Mouse (Mus musculus) kidney, adult 9 months (tissue): ENCODE data around the gene Slc9a5.

Experiments used
- DNase-seq: peaks from one replicate; pipeline ENCODE4 v3.0.0; 2022

The Slc9a5 gene

DNA sequence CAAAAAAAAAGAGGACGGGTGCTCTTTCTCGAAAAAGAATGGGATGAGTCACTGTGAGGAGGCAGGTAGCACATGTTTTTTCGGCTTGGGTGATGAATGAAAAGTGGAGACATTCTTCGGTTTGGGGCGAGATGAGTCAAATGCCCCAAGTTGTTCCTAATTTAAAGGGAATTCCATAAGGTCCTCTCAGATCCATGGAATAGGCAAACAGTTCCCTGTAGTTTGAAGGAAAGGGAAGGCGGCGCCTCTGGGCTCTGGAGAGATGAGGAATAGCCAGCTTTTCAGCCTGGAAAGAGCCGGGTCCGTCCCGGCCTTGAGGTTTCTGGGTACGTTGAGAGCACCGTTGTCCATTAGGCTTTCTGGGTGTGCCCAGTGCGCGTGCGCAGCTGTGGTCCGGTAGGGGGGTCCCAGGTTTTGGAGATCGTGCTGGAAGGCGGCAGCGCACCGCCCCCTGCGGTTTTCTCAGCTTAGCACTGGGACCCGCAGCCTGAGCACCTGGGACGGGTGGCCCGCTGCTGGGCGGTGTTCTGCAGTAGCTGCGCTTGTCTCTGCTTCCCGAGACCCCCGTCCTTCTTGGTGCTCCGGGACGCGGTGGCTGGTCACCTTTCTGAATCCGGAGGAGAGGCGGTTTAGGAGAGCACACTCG, at the start of gene Slc9a5:
Gene Slc9a5, plus strand, starts transcription at position 394 of the 646 bp plus-strand sequence.
- peak; percentile 34 for DNase-seq

DNA sequence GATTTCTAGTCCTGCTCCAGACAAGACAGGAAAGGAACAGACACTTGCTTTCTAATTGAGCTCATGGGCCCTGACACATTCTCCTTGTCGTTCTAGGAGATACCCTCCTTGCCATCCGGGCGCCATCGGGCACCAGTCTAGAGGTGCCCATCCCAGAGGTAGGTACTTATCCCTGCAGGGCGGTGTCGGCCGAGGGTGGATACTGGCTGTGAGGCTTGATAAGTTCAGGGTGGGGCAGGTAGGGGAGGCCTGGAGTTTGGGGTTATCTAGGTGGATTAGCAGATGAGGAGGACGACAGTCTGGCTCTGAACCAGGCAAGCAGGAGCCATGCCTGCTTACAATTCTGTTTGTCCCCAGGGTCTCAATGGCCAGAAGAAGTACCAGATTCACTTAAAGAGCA, 48.7 kb upstream of the Slc9a5 start:
- DNase-seq = no peak

DNA sequence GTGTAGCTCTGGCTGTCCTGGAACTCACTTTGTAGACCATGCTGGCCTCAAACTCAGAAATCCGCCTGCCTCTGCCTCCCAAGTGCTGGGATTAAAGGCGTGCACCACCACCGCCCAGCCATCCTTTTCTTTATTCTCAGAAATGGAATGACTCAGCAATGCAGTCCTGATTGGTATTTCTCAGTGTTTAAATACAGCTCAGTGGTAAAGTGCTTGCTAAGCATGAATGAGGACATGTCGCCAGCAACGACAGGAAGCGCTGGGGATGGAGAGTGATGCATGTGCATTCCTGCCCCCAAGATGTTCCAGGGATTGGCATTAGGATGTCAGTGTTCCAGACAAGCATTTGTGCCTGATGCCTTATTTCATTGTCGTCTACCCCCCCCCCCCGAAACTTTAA, 45.2 kb upstream of the Slc9a5 start:
- no peak for DNase-seq

DNA sequence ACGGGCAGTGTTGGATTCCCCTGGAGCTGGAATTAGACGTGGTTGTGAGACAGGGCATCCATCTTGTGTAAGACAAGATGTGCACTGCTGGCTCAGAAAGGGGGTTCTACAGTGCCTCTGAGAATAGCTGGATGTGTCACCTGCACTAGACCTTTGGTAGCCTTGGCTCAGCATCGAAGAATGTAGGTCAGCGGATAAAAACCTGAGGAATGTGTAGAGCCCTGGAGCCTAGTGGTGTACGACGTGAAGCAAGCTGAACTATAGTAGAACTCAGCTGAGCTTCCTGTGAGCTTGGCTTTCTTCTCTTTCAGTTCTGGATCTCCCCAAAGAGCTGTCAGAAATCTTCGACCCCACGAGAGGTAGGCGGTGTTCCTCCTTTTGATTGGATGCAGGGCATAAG, 44.8 kb upstream of the Slc9a5 start:
- no peak for DNase-seq

DNA sequence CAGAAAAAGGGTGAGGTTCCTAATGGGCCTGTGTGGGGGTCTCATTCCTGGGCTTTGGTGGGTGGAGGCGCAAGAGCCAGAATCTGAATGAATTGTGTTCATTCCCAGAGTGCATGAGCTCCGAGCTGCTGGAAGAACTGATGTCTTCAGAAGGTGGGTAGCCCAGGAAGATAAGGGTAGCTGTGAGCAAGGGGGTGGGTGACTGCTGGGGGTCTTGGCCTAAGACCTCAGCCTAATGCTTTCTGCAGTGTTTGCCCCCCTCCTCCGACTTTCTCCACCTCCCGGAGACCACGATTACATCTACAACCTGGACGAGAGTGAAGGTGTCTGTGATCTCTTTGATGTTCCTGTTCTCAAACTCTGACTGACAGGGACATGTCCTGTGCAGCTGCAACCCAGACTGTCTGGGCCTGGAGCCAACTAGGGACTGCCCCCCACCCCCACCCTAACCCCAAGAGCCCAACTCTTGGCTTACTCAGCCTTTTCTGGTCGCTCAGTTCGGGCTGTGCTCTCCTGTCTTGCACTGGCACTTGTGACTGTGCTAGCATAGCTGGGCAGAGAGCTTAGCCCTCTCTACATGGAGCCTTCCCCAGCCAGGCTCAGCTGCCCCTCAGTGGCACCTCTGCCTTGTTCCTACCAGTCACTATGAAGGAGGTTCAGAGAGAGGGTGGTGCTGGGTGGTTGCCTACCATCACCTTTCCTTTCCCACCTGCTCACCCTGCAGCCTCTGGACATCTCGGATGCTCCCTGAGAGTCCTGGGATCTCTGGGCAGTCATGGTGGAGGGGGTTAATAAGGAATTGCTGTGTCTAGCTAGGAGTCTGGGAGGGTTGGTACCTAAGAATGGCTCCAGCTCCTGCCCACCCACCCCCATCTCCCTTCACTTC, 44.1 kb upstream of the Slc9a5 start:
- DNase-seq = no peak

DNA sequence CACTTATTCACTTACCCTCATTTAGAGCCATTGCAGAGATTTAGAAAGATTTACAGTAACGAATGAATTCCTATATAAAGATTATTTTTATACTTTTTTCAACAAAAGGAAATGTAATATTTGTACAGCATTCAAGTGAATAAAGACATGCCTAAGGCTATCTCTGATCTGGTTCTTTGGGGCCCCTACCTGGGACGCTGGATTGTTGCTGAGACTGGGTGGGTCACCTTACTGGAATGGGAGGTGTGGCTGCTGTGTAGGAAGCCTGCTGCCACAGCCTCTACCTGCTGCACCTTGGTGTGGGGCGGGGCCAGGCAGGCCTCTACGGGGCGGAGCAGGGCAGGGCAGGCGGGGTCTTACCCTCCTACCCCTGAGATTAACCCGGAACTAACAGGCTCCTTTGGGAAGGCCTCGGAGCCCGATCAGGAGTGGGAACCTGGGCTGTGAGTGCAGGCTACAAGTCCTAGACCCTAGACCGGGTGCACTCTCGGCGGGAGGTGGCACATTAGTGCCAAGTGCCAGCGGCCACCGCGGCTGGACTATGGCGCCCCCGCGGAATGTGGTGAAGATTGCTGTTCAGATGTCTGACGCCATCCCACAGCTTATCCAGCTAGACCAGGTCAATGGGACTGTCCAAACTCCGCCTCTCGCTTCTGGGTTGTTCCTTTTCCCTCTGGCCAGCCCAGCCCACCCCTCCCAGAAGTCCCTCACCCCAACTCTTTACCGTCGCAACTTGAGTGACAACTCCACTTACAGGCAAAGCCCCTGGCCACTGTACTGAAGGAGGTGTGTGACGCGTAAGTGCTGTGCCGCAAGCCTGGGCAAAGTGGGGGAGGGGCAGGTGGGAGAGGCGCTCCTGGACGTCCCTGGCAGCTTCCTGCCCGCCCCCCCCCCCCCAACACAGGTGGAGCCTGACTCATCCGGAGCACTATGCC, 43.2 kb upstream of the Slc9a5 start, which contains the start of gene Elmo3:
Gene Elmo3, plus strand, starts transcription at position 391 of the 935 bp plus-strand sequence.
- DNase-seq = peak; percentile 94

DNA sequence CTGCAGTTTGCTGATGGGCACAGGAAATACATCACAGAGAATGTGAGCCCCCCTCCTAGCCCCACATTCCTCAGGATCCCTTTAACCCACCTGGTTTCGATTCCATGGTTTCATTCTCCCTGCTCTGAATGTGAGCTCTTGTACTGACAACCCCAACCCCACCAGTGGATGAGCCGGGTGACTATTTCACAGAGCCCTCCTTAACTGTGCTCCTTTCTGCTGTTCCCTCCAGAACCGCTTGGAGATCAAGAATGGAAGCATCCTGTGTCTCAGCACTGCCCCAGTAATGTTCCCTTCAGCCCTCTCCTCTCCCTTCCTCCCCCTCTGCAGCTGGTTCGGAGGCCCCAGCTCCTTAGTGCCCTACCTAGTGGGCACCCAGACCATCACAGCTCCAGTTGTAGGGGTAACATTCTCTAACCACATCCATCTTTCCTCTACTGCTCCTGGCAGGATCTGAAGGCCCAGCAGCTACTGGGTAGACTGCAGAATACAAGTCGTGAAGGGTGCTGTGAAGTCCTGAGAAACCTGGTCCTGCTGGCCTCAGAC, 42.4 kb upstream of the Slc9a5 start:
- no peak for DNase-seq

DNA sequence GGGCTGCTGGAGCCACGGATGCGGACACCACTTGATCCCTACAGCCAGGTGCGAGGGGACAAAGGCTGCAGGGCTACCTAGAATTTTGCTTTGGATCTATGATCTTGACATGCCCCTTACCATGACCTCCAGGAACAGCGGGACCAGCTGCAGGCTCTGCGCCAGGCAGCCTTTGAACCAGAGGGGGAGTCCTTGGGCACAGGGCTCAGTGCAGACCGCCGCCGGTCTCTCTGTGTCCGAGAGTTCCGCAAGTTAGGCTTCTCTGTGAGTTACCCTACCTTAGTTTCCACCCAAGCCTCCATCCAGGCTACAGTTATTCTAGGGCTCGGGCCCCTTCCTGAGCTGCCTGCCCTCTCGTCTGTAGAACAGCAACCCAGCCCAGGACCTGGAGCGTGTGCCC, 41.0 kb upstream of the Slc9a5 start:
- no peak for DNase-seq

DNA sequence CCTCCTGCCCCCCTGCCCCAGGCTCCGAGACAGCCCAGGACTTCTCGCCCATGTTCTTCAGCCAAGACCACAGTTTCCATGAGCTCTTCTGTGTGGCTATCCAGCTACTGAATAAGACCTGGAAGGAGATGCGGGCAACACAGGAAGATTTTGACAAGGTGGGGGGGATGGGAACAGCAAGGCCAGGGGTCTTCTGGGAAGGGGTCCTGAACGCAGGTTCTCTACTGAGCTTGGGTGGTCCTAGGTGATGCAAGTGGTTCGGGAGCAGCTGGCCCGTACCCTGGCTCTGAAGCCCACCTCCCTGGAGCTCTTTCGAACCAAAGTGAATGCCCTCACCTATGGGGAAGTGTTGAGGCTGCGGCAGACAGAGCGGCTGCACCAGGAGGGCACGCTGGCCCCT, 40.2 kb upstream of the Slc9a5 start:
- DNase-seq = no peak

DNA sequence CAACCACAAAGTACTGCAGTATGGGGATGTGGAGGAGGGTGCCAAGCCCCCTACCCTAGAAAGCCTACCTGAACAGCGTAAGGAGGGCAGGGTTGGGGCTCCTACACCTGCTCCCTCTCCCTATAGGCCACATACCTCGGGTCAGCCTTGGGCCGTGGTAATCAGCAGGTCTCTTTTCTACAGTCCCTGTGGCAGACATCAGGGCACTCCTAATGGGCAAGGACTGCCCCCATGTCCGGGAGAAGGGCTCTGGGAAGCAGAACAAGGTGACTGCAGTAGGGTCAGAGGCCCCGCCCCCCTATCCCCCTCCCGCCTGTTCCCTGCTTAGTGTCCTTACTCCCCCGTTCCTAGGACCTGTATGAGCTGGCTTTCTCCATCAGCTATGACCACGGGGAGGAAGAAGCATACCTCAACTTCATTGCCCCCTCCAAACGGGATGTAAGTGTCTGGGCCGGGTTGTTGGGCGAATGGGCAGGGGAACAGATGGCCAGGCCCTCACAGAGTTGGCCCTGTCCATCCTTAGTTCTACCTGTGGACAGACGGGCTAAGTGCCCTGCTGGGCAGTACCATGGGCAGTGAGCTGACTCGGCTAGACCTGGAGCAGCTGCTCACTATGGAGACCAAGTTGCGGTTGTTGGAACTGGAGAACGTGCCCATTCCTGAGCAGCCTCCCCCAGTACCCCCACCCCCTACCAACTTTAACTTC, 39.3 kb upstream of the Slc9a5 start:
- DNase-seq = no peak

DNA sequence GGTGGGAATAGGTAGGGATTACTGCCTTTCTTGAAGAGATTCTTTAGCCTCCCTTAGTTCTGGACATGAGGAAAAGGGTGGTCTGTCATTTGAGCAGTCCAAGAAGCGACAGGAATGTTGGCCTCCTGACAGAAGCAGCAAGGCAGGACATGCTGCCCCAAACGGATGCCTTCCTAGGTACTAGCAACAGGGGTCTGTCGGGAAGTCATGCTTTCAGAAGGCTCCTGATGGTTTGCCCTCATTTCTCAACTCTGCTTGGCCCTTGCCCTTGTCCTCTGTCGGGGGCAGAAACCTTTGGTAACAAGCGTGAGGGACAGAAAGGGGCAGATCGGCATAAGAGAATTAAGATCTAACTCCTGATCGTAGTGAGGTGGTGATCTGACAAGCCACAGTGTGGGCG, 38.5 kb upstream of the Slc9a5 start:
- no peak for DNase-seq

DNA sequence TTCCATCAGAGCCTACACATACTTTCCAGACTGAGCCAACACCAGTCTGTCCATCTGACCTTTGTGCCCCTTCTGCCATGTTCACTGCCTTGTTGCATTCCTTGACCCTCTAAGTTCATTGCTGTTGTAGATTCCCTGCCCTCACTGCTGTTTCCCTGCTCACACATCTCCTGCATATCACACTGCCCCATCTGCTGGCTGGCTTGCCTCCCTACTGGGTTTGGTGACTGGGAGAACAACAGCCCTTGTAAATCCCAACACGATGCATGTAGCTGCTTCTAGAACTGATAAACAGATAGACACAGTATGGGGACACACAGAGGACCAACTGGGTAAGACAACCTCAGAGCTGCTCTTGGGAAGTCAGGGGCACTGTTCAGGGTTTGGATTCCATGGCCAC, 36.9 kb upstream of the Slc9a5 start:
- no peak for DNase-seq

DNA sequence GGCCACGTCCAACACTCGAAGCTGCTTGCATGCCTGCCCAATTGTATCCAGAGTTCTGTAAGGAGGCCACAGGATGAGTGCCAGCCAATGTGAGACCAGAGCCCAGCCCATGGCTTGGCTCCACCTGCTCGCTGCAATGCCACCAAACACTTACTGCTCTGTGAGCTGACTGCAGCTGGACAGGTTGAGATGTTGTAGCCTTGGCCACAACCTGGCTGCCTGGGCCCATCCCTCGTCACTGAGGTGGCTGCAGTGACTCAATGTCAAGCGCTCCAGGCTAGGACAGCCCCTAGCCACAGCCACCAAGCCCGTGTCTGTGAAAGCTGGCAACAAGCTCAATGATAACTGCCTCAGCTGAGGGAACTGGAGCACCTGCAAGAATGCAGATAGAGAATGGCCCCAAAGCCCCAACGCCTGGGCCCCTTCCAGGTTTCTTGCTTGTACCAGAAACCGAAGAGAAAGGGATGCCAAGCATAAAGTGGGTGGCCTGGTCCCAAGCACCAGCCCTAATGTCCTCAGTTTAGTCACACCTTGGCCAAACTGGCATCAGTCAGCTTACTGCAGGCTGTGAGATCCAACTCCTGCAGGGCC, 35.7 kb upstream of the Slc9a5 start:
- DNase-seq = no peak

DNA sequence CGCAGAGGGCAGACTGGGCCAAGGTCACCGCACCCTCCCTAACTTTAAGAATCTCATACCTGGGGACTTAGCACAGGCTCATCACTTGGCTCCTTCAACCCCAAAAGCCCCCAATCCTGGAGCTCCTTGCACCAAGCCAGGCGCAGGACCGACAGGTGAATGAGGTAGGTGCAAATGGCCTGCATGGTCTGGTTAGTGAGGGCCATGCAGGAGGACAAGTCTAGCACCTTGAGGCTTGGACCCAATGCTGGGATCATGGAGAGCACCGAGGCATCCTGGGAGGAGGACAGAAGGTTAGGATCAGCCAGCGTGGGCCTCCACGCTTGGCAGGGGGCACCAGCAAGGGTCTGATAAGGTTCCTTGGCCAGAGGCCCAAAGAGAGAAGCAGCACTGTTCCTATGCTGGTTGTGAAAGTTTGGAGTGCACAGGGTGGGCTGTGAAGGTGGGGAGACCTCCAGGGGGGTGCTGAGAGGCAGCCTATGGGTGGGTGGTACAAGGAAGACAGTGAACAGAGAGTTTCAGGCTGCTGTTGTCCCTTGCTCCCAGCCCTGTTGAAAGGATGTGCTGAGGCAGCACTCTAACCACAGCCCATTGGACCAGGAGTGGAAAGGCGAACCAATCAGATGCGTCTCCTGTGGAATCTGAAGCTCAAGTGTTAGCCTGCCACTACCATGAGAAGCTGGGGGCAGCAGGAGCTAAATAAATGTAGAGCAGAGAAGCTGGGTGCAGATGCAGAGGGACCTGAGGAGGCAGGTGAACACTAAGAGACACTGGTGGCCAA, 34.8 kb upstream of the Slc9a5 start:
- DNase-seq = no peak

DNA sequence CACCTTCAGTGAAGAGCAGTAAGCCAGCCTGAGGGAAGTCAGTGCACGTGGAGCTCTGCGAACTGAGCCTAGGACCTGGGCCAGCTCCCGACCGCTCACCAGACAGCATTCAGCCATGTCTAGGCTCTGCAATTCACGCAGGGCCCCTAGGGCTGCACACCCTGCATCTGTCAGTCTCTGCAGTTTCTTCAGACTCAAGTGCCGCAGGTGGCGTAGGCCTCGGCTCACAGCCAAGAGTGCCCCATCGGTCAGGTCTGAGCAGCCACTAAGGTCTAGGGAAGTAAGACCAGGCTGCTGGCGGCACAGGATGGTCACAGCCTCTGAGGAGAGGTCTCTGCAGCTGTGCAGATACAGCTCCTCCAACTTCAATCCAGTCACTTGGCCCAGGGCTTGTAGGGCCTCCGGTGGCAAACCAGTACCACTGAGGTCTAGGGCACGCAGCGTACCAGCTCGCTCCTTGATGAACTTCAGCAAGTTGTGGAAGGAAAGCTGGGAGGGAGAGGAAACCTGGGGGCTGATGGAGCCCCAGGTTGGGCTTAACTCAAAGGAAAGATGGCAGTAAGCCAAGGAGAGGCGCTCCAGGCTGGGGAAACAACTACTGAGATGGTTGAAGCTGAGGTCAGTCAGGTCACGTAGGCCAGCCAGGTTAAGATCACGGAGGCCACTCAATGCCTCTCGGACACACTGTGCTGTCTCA, 33.4 kb upstream of the Slc9a5 start:
- no peak for DNase-seq

DNA sequence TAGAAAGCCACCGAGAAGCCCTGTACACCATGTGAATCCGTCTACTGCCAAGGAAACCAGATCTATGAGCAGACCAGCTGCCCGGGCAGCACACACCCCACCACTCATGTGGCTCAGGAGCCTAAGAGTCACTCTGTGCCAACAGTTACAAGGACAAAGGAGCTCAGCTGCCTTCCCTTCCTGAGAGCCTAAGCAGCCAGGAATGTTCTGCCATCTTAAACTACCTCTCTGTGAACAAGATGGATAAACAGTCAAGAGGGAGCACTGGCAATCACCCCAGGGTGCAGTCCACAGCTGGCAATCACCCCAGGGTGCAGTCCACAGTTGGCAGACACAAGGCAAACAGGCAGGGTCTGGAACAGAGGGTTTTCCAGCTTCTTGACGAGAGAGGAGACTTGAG, 30.7 kb upstream of the Slc9a5 start:
- no peak for DNase-seq

DNA sequence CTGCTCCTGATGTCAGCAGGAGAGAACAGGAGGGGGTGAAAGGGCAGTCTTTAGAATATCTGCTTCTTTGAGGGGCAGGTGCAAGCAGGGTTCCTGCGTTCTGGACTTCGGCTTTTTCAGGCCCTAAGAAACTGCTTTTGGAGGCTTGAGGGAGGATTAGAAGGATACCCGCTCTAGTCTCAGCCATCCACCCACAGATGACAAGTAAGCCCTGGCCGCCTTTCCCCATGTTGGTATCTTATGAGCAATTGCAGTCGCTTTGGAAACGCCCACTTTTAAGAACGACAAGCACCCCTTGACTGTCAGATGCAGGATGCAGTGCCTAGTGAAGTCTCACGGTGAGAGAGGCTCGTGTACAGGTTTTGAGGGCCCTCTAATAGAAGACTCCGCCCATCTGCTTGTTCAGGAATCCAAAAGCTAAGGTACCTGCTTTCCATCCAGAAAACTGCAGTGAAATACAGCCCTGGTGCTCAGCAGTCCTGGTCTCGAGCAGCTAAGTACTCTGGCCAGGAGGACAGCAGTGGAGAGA, 29.9 kb upstream of the Slc9a5 start:
- DNase-seq = no peak

DNA sequence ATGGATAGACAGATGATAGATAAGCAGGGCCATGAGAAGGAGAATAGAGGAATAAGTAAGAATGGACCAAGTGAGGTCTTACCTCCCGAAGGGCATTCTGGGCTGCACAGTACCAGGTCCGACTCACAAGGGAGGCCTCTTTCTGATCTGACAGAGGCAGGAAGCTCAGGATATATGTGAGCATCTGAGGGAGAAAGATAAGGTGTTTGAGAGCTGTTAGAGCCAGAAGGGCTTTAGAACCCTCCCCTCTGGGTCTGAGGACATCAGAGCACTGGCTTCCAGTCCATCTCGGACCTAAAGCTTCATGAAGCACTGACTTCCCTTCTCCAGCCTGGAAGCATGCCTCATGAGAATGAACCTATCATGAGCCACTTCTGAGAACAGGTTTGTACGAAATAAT, 25.5 kb upstream of the Slc9a5 start:
- DNase-seq = no peak

DNA sequence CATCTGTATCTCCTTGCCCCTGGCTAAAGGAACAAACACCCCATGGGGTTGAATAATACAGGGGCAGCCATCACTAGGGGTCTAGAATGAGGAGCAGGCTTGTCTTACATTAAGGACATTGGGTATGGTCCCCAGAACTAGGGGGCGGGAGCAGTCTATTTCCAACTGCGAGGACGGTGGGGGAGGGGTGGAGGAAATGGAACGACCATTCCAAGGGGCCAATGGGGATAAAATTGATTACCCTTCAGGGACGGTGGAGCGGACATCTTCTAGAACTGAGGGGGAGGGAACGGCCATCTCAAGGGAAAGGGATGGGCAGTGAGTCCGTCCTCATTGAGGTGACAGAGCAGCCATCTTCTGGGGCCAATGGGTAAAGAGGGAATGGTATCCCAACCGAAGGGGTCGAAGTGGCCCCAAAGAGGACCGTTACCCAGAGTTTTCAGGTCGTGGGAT, 23.0 kb upstream of the Slc9a5 start:
- DNase-seq = no peak

DNA sequence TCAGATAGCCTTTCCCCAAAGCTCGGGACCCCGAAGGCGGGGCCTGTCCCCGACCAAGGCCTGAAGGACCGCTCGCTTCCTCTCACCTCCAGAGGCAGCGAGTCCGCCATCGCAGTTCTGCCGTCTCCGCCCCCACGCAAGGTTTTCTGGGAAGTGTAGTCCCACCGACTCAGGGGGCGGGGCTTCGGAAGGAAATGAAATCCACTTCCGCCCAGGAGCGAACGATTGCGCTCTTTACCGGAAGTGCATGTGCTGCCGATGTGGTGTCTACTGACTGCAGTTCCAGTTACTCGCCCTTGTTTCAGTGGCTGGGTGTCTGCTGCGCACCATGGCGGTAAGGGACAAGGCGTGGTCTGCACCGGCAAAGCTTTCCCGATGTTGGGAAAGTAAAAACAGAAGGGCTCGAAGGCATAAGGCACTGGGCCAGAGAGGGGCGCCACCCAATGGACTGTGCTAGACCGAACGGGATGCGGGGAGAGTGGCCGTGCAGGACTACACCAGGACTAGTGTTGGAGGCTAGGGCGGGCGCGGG, 22.4 kb upstream of the Slc9a5 start, which contains the start of the genes Lrrc29 and Tmem208:
Gene Lrrc29, minus strand, starts transcription at position 138 of the 532 bp plus-strand sequence.
Gene Tmem208, plus strand, starts transcription at position 214 of the 532 bp plus-strand sequence.
- DNase-seq = peak; percentile 97
